In genomic region chr10:6979216-6979615, GRCm38 (mm10) we compare ENCODE assay signal across 11 mouse cellular contexts.
DNase-seq lines count a peak whose midpoint lies in the region; ATAC-seq lines count a peak whose summit lies in the region.
"Had no signal": no experiment of that assay in that cellular context is flagged by ENCODE, and none has a peak within 500 bp of the region (broad histone marks: within the 10 kb centered on the region; RNA-seq: fewer than 3 reads in every experiment).

No protein-coding gene starts in this region.

- no peak overlapping the region for H3K9ac ChIP-seq in hindbrain, embryonic 16.5 days (ENCODE audit: low read depth, low read length)
- H3K9ac ChIP-seq: embryonic facial prominence, embryonic 13.5 days; lung, embryonic 15.5 days had no signal

- peak overlapping the region; percentile 64; the same call in 1 of the 2 replicates for H3K27ac ChIP-seq in hindbrain, embryonic 16.5 days (ENCODE audit: low read depth, low read length)
- H3K27ac ChIP-seq: embryonic facial prominence, embryonic 13.5 days; lung, embryonic 15.5 days had no signal

- ATAC-seq in hindbrain, embryonic 16.5 days, result peak; percentile 66

- intact Hi-C loops in left cerebral cortex, postnatal 4 days (cut with DNase I), result no loop called here
- intact Hi-C loops in left cerebral cortex, postnatal 10 days (cut with DNase I), result no loop called here

- DNase-seq in left cerebral cortex, postnatal 4 days, result peak; percentile 38
- DNase-seq in left cerebral cortex, adult 18-20 months (ENCODE audit: low spot score in 2 of 2), result no peak
- peak; percentile 94 for DNase-seq in brain, adult 2 months (ENCODE audit: low read depth, low spot score)
- peak; percentile 69 for DNase-seq in cerebellum, adult 8-10 months
- no peak for DNase-seq in kidney, adult 8-10 months
- DNase-seq in left cerebral cortex, postnatal 10 days (ENCODE audit: extremely low spot score in 1 of 2, low spot score in 2 of 2), result no peak
- DNase-seq in right cerebral cortex, adult 18-20 months, result no peak
- DNase-seq: adrenal gland, postnatal 10 days had no signal

- H3K9me3 ChIP-seq in hindbrain, embryonic 16.5 days (ENCODE audit: control insufficient read depth, low read length), result no peaks in the 10 kb centered on the region
- H3K9me3 ChIP-seq: embryonic facial prominence, embryonic 13.5 days; lung, embryonic 15.5 days had no signal

- 56% methylated on average over 7 of the region's 7 CpGs for WGBS in hindbrain, embryonic 16.5 days

- H3K4me3 ChIP-seq in hindbrain, embryonic 16.5 days (ENCODE audit: low read length), result peak overlapping the region; percentile 35
- H3K4me3 ChIP-seq: lung, embryonic 15.5 days had no signal

- H3K4me2 ChIP-seq in hindbrain, embryonic 16.5 days (ENCODE audit: low read length), result peak overlapping the region; percentile 53

- H3K27me3 ChIP-seq in hindbrain, embryonic 16.5 days (replicated peaks; ENCODE audit: control insufficient read depth, insufficient read depth, low read length), result no peaks in the 10 kb centered on the region
- H3K27me3 ChIP-seq: embryonic facial prominence, embryonic 13.5 days; lung, embryonic 15.5 days had no signal

- H3K4me1 ChIP-seq in hindbrain, embryonic 16.5 days (ENCODE audit: control insufficient read depth, insufficient read depth, low read depth, low read length), result no peaks in the 10 kb centered on the region
- H3K4me1 ChIP-seq: embryonic facial prominence, embryonic 13.5 days; lung, embryonic 15.5 days had no signal

- H3K36me3 ChIP-seq in hindbrain, embryonic 16.5 days (ENCODE audit: control insufficient read depth, insufficient read depth, low read length), result no peaks in the 10 kb centered on the region
- H3K36me3 ChIP-seq: embryonic facial prominence, embryonic 13.5 days; lung, embryonic 15.5 days had no signal

Comparison
In these comparisons a context has a peak if more than half of its experiments do, and no peak if none do; other contexts are left out.
1. DNase-seq: peak in left cerebral cortex, postnatal 4 days (single experiment), brain, adult 2 months (single experiment) and cerebellum, adult 8-10 months (single experiment); none in left cerebral cortex, adult 18-20 months (0 of 2), kidney, adult 8-10 months (0 of 2), left cerebral cortex, postnatal 10 days (0 of 2) and right cerebral cortex, adult 18-20 months (single experiment).